Mouse (Mus musculus) olfactory bulb, adult 2 months (tissue): Measurements from ENCODE around the gene Gnat1.

Experiments
- CTCF ChIP-seq: fragments of 200-500 bp; IDR thresholded peaks from 2 replicates; pipeline ENCODE4 v1.5.1; 2012; ENCODE audit warnings: low read depth, mild to moderate bottlenecking, low read length, moderate library complexity; ENCODE audit not compliant: insufficient read depth
- POLR2A ChIP-seq: fragments of 200-500 bp; IDR thresholded peaks from 2 replicates; pipeline ENCODE4 v1.6.1; 2012; ENCODE audit warnings: mild to moderate bottlenecking, low read depth, low read length, moderate library complexity; ENCODE audit not compliant: insufficient read depth

DNA sequence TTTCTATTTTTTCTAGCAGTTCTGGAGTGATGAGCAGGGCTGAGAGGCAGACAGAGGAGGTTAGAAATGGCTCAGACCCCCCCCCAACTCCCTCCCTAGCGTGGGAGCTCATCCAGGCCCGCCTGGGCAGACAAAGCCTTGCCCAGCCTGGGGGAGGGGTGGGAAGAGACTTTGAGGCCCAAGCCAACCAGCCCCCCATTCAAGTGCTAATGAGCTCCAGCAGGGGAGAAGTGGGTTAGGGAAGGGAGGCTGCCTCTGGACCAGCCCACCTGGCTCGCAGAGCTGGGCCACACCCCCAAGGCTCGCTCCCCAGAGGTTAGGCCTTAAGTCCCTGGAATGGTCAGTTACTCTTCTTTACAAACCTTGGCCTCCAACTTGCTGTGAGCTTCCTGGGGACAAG, 48.9 kb downstream of the Gnat1 start:
- no peak for TF ChIP-seq CTCF
- TF ChIP-seq POLR2A = no peak
